Mouse (Mus musculus): ENCODE results near the gene Palmd.

DNA sequence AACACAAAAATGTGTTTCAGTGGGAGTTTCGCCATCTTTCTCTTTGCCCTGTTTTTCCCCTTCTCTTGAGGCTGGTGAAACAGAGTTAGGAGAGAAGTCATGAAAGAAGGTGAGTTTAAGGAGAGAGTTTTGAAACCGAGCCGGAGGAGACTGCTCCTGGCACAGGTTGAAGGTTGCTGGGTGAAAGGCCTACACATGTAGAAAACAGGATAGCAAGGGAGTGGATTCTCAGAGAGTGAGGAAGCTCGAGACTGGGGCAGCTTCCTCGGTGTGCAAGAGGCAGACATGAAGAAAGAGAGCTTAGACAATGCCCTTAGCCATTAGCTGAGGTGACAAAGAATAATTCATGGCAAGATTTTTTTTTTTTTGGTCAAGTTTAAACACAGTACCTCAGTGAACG is 15.4 kb downstream of the Palmd start:
- TF ChIP-seq CTCF (IDR thresholded peaks at IDR 0.05; ENCODE audit: borderline replicate concordance, extremely low read depth, insufficient read depth, insufficient read length) (no peak), POLR2A (IDR thresholded peaks at IDR 0.05; ENCODE audit: borderline replicate concordance, extremely low read depth, insufficient read depth, insufficient read length, poor library complexity, severe bottlenecking) (no peak)
